Mouse (Mus musculus): ENCODE results near the gene Mdfi.

DNA sequence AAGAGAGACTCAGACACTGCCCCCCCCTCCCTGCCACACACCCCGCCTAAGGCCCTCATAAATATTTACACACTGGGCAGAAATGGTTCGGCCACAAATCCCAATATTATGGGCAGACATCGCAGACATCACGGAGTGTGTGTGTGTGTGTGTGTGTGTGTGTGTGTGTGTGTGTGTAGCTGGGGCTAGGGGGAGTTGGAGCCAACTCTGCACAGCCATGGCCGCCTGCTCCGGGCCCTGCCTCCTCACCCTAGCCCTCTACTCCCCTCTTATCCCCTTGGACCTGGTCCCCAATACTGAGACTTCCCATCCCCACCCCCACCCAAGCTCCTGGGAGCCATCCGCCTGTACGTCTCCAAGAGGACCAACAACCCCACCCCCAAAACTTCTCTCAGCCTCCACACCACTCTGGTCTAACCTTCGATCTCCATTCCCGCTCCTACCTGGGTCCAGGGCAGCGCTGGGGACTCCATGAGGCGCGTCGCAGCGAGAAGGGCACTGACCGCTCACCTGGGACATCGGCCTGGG, 1.9 kb downstream of the Mdfi start:
- TF ChIP-seq CTCF (IDR thresholded peaks at IDR 0.05; ENCODE audit: low read depth) = no peak
- TF ChIP-seq EP300 (IDR thresholded peaks at IDR 0.05; ENCODE audit: low read depth) = no peak
